Mouse (Mus musculus) neural tube, embryonic 14.5 days (tissue): Measurements from ENCODE around the gene Clta. TPM values are rescaled to one million over a fixed set of nuclear protein-coding genes. Genes with fewer than 3 reads are reported as not detected.
A peak's percentile ranks its signal among the peaks of the same experiment; 100 is the strongest.

Source experiments
- ATAC-seq: fragments of 200-750 bp; cut with Nextera tagmentation; 2 replicates; pipeline ENCODE4 v1.8.0; 2017; ENCODE audit warnings: low read depth, mild to moderate bottlenecking, moderate TSS enrichment, moderate library complexity
- H3K27ac ChIP-seq: fragments of 300-500 bp; sonication (generic); 2 replicates; pipeline ENCODE4 v1.5.1; 2014; ENCODE audit warnings: low read depth, mild to moderate bottlenecking, control low read depth, low read length, moderate library complexity, mixed read lengths
- H3K27me3 ChIP-seq: fragments of 300-500 bp; sonication (generic); 2 replicates; pipeline ENCODE4 v1.6.1; 2014; ENCODE audit warnings: low read length; ENCODE audit not compliant: control insufficient read depth, insufficient read depth
- H3K36me3 ChIP-seq: fragments of 300-500 bp; sonication (generic); 2 replicates; pipeline ENCODE4 v1.6.1; 2014; ENCODE audit warnings: low read length, mixed read lengths; ENCODE audit not compliant: control insufficient read depth, insufficient read depth
- H3K4me1 ChIP-seq: fragments of 300-500 bp; sonication (generic); 2 replicates; pipeline ENCODE4 v1.6.1; 2014; ENCODE audit warnings: low read length; ENCODE audit not compliant: control insufficient read depth, insufficient read depth
- H3K4me2 ChIP-seq: fragments of 300-500 bp; sonication (generic); 2 replicates; pipeline ENCODE4 v1.6.1; 2014; ENCODE audit warnings: mild to moderate bottlenecking, low read depth, low read length, control low read depth
- H3K4me3 ChIP-seq: fragments of 300-500 bp; sonication (generic); 2 replicates; pipeline ENCODE4 v1.5.1; 2014; ENCODE audit warnings: low read depth, low read length, control low read depth, mixed read lengths
- H3K9ac ChIP-seq: fragments of 300-500 bp; sonication (generic); replicated peaks from 2 replicates; pipeline ENCODE4 v1.6.1; 2014; ENCODE audit warnings: low read depth, mild to moderate bottlenecking, control low read depth, low read length, mixed read lengths
- H3K9me3 ChIP-seq: fragments of 300-500 bp; sonication (generic); 2 replicates; pipeline ENCODE4 v1.6.1; 2016; ENCODE audit warnings: low read length; ENCODE audit not compliant: control insufficient read depth
- WGBS: fragments of 180-500 bp; shearing (Covaris S2); extraction: QIAGEN DNeasy Blood & Tissue Kit; methylation state at CpG from one replicate; pipeline ENCODE4 v1.1.7; 2014; 5-methylcytosine and 5-hydroxymethylcytosine counted together
- polyA plus RNA-seq: library from polyadenylated mRNA; unstranded; fragments of >200 nt; fragmentation: Nextera tagmentation; extraction: Ambion mirVana; gene quantifications from 2 replicates; pipeline ENCODE4 v1.2.1, GENCODE M21; 2014

The Clta gene
- polyA plus RNA-seq, 1 experiment from 2014 or later = 349 TPM

- no peaks in the 10 kb centered on the region for H3K9me3 ChIP-seq
- no peak overlapping the region for H3K4me2 ChIP-seq
- no peak overlapping the region for H3K9ac ChIP-seq
- H3K27ac ChIP-seq = no peak overlapping the region
- peaks cover 16% of the 10 kb centered on the region for H3K4me1 ChIP-seq
- ATAC-seq = no peak
- no peaks in the 10 kb centered on the region for H3K36me3 ChIP-seq
- WGBS = 44% methylated on average over 13 of the region's 13 CpGs
- H3K4me3 ChIP-seq = no peak overlapping the region
- H3K27me3 ChIP-seq = no peaks in the 10 kb centered on the region
Observed at GRCm38 (mm10) chr4:43968650-43969049, 35.6 kb upstream of the Clta start.

- WGBS = 10% methylated on average over 4 of the region's 4 CpGs
- no peak for ATAC-seq
- Histone ChIP-seq H3K4me1 (peaks cover 16% of the 10 kb centered on the region), H3K9me3 (no peaks in the 10 kb centered on the region), H3K36me3 (no peaks in the 10 kb centered on the region), H3K4me2 (no peak overlapping the region), H3K9ac (no peak overlapping the region), H3K27me3 (no peaks in the 10 kb centered on the region), H3K4me3 (no peak overlapping the region), H3K27ac (no peak overlapping the region)
Observed at GRCm38 (mm10) chr4:43969373-43969772, 34.9 kb upstream of the Clta start.

- H3K4me2 ChIP-seq = no peak overlapping the region
- H3K27me3 ChIP-seq = no peaks in the 10 kb centered on the region
- no peaks in the 10 kb centered on the region for H3K9me3 ChIP-seq
- H3K9ac ChIP-seq = no peak overlapping the region
- no peak overlapping the region for H3K4me3 ChIP-seq
- peaks cover 16% of the 10 kb centered on the region for H3K4me1 ChIP-seq
- ATAC-seq = no peak
- WGBS = 82% methylated on average over 20 of the region's 20 CpGs
- H3K36me3 ChIP-seq = no peaks in the 10 kb centered on the region
- no peak overlapping the region for H3K27ac ChIP-seq
Observed at GRCm38 (mm10) chr4:43970393-43971330, 33.6 kb upstream of the Clta start.

- Histone ChIP-seq H3K36me3 (no peaks in the 10 kb centered on the region), H3K9ac (no peak overlapping the region), H3K4me2 (no peak overlapping the region; the same call in 1 of the 2 replicates), H3K27ac (0 out of 2 replicates have a peak overlapping the region, but pooled peaks have one; percentile 34), H3K9me3 (no peaks in the 10 kb centered on the region), H3K27me3 (no peaks in the 10 kb centered on the region), H3K4me1 (peaks cover 16% of the 10 kb centered on the region), H3K4me3 (no peak overlapping the region)
- ATAC-seq = no peak
- 70% methylated on average over 9 of the region's 9 CpGs for WGBS
Observed at GRCm38 (mm10) chr4:43971541-43972136, 32.6 kb upstream of the Clta start.

GRCm38 (mm10) chr4:43972137-43972591, 32.1 kb upstream of the Clta start:
- Histone ChIP-seq H3K36me3 (no peaks in the 10 kb centered on the region), H3K9ac (no peak overlapping the region), H3K9me3 (no peaks in the 10 kb centered on the region), H3K27ac (peak overlapping the region; percentile 34; the same call in 1 of the 2 replicates), H3K27me3 (no peaks in the 10 kb centered on the region), H3K4me2 (peak overlapping the region; percentile 16; the same call in 1 of the 2 replicates), H3K4me3 (no peak overlapping the region), H3K4me1 (peaks cover 16% of the 10 kb centered on the region)
- 0% methylated on average over 8 of the region's 8 CpGs for WGBS
- ATAC-seq = peak; percentile 16; the same call in 1 of the 2 replicates

- H3K4me1 ChIP-seq = peaks cover 15% of the 10 kb centered on the region
- no peak overlapping the region for H3K9ac ChIP-seq
- no peaks in the 10 kb centered on the region for H3K9me3 ChIP-seq
- no peak for ATAC-seq
- H3K27ac ChIP-seq = no peak overlapping the region
- WGBS = 41% methylated on average over 4 of the region's 4 CpGs
- no peak overlapping the region for H3K4me3 ChIP-seq
- no peaks in the 10 kb centered on the region for H3K36me3 ChIP-seq
- H3K4me2 ChIP-seq = no peak overlapping the region
- H3K27me3 ChIP-seq = no peaks in the 10 kb centered on the region
Observed at GRCm38 (mm10) chr4:43973526-43973981, 30.7 kb upstream of the Clta start.

- 79% methylated on average over 10 of the region's 10 CpGs for WGBS
- H3K4me1 ChIP-seq = peaks cover 21% of the 10 kb centered on the region
- H3K4me3 ChIP-seq = no peak overlapping the region
- H3K36me3 ChIP-seq = no peaks in the 10 kb centered on the region
- no peak overlapping the region for H3K9ac ChIP-seq
- H3K9me3 ChIP-seq = no peaks in the 10 kb centered on the region
- H3K4me2 ChIP-seq = no peak overlapping the region
- ATAC-seq = no peak
- no peak overlapping the region for H3K27ac ChIP-seq
- H3K27me3 ChIP-seq = no peaks in the 10 kb centered on the region
Observed at GRCm38 (mm10) chr4:43974914-43975616, 29.2 kb upstream of the Clta start.

- H3K9ac ChIP-seq = no peak overlapping the region
- H3K4me2 ChIP-seq = no peak overlapping the region
- no peaks in the 10 kb centered on the region for H3K27me3 ChIP-seq
- ATAC-seq = no peak
- no peaks in the 10 kb centered on the region for H3K36me3 ChIP-seq
- H3K4me3 ChIP-seq = no peak overlapping the region
- 82% methylated on average over 6 of the region's 6 CpGs for WGBS
- H3K4me1 ChIP-seq = peaks cover 21% of the 10 kb centered on the region
- 0 out of 2 replicates have a peak overlapping the region, but pooled peaks have one; percentile 16 for H3K27ac ChIP-seq
- H3K9me3 ChIP-seq = no peaks in the 10 kb centered on the region
Observed at GRCm38 (mm10) chr4:43976223-43976740, 28.0 kb upstream of the Clta start.
